Mouse (Mus musculus) myocyte (in vitro differentiated cells): ENCODE measurements at regions not wholly inside any gene's neighbourhood (a gene's known extent, or its start where the extent isn't known, plus 50 kb on each side); places are given as distances from the start of the nearest gene placed in this dataset.

Source experiments
- H3K27me3 ChIP-seq: one replicate; pipeline ENCODE4 v1.6.1; 2011; ENCODE audit not compliant: control insufficient read depth, insufficient read depth, insufficient read length
- H3K36me3 ChIP-seq: one replicate; pipeline ENCODE4 v1.6.1; 2011; ENCODE audit not compliant: control insufficient read depth, insufficient read depth
- H3K4me2 ChIP-seq: one replicate; pipeline ENCODE4 v1.6.1; 2011; ENCODE audit warnings: low read depth, control low read depth
- H3K4me3 ChIP-seq: one replicate; pipeline ENCODE4 v1.5.1; 2011; ENCODE audit warnings: mild to moderate bottlenecking, control low read depth, moderate library complexity
- H3K79me2 ChIP-seq: one replicate; pipeline ENCODE4 v1.6.1; 2011; ENCODE audit not compliant: control insufficient read depth, insufficient read depth
- H3ac ChIP-seq: one replicate; pipeline ENCODE4 v1.6.1; 2011; ENCODE audit not compliant: control insufficient read depth, insufficient read length
- CEBPB ChIP-seq: IDR thresholded peaks from 2 replicates; pipeline ENCODE4 v1.6.1; 2011; ENCODE audit warnings: mild to moderate bottlenecking, moderate library complexity; ENCODE audit not compliant: poor library complexity, insufficient read depth, severe bottlenecking
- E2F4 ChIP-seq: IDR thresholded peaks from one replicate; pipeline ENCODE4 v1.6.1; 2011; ENCODE audit warnings: mild to moderate bottlenecking, control low read depth, moderate library complexity; ENCODE audit not compliant: insufficient read depth
- MAX ChIP-seq: IDR thresholded peaks from one replicate; pipeline ENCODE4 v1.6.1; 2011; ENCODE audit warnings: low read depth, mild to moderate bottlenecking, control low read depth
- MYOD1 ChIP-seq, 3 experiments: IDR thresholded peaks; one replicate each; pipeline ENCODE4 v1.6.1; 2011; ENCODE audit warnings: control low read depth in 2 of 3, low read depth in 2 of 3, mild to moderate bottlenecking in 2 of 3, moderate library complexity in 1 of 3; ENCODE audit not compliant: insufficient read length in 2 of 3, control insufficient read depth in 1 of 3
- MYOG ChIP-seq, 3 experiments: IDR thresholded peaks; one replicate each; pipeline ENCODE4 v1.6.1; 2011; ENCODE audit warnings: control low read depth in 2 of 3, low read depth in 2 of 3, mild to moderate bottlenecking in 2 of 3; ENCODE audit not compliant: insufficient read length in 2 of 3, control insufficient read depth in 1 of 3, insufficient read depth in 1 of 3
- POLR2A ChIP-seq: IDR thresholded peaks from one replicate; pipeline ENCODE4 v1.6.1; 2011; ENCODE audit warnings: low read depth, mild to moderate bottlenecking, control low read depth, moderate library complexity; ENCODE audit not compliant: insufficient read length
- POLR2AphosphoS2 ChIP-seq: IDR thresholded peaks from one replicate; pipeline ENCODE4 v1.6.1; 2011; ENCODE audit warnings: low read depth, control low read depth; ENCODE audit not compliant: insufficient read length
- REST ChIP-seq: IDR thresholded peaks from one replicate; pipeline ENCODE4 v1.6.1; 2011; ENCODE audit warnings: mild to moderate bottlenecking, control low read depth, moderate library complexity; ENCODE audit not compliant: insufficient read depth, insufficient read length
- SRF ChIP-seq: IDR thresholded peaks from one replicate; pipeline ENCODE4 v1.6.1; 2011; ENCODE audit warnings: low read depth; ENCODE audit not compliant: control insufficient read depth, insufficient read length
- TCF12 ChIP-seq: IDR thresholded peaks from one replicate; pipeline ENCODE4 v1.6.1; 2011; ENCODE audit warnings: mild to moderate bottlenecking, control low read depth; ENCODE audit not compliant: poor library complexity, insufficient read depth, severe bottlenecking
- TCF3 ChIP-seq: IDR thresholded peaks from one replicate; pipeline ENCODE4 v1.6.1; 2011; ENCODE audit warnings: low read depth, control low read depth; ENCODE audit not compliant: insufficient read length
- USF1 ChIP-seq: IDR thresholded peaks from one replicate; pipeline ENCODE4 v1.6.1; 2011; ENCODE audit warnings: low read depth, mild to moderate bottlenecking, control low read depth, moderate library complexity

GRCm38 (mm10) chr4:75334496-75334895 lies 56.4 kb upstream of the Dmac1 start:
- no peak overlapping the region for H3ac ChIP-seq
- TF ChIP-seq MAX (no peak), POLR2AphosphoS2 (no peak), TCF12 (no peak), MYOD1 (IDR thresholded peaks at IDR 0.05; ENCODE audit: control insufficient read depth in 1 of 3, insufficient read length in 2 of 3, low read depth in 2 of 3) (no peak), MYOG (IDR thresholded peaks at IDR 0.05; ENCODE audit: control insufficient read depth in 1 of 3, insufficient read depth in 1 of 3, insufficient read length in 2 of 3, low read depth in 2 of 3) (no peak), SRF (no peak), USF1 (no peak), REST (no peak), TCF3 (no peak), E2F4 (no peak), CEBPB (no peak), POLR2A (no peak)
- H3K4me3 ChIP-seq, result no peak overlapping the region
- no peaks in the 10 kb centered on the region for H3K79me2 ChIP-seq
- H3K36me3 ChIP-seq, result no peaks in the 10 kb centered on the region
- H3K27me3 ChIP-seq, result no peaks in the 10 kb centered on the region
- H3K4me2 ChIP-seq, result no peak overlapping the region

- Histone ChIP-seq H3K4me3 (no peak overlapping the region), H3K36me3 (no peaks in the 10 kb centered on the region), H3K27me3 (no peaks in the 10 kb centered on the region), H3K4me2 (no peak overlapping the region), H3K79me2 (no peaks in the 10 kb centered on the region), H3ac (no peak overlapping the region)
- no peak for TF ChIP-seq CEBPB
- no peak for TF ChIP-seq MAX
- no peak for TF ChIP-seq E2F4
- TF ChIP-seq SRF, result no peak
- TF ChIP-seq MYOD1 (IDR thresholded peaks at IDR 0.05; ENCODE audit: control insufficient read depth in 1 of 3, insufficient read length in 2 of 3, low read depth in 2 of 3), result no peak
- no peak for TF ChIP-seq MYOG (IDR thresholded peaks at IDR 0.05; ENCODE audit: control insufficient read depth in 1 of 3, insufficient read depth in 1 of 3, insufficient read length in 2 of 3, low read depth in 2 of 3)
- TF ChIP-seq POLR2AphosphoS2, result no peak
- TF ChIP-seq POLR2A, result no peak
- no peak for TF ChIP-seq TCF3
- no peak for TF ChIP-seq TCF12
- no peak for TF ChIP-seq REST
These were observed 54.7 kb upstream of the Dmac1 start for GRCm38 (mm10) chr4:75332791-75333190.

GRCm38 (mm10) chr4:75329511-75330171 lies 51.5 kb upstream of the Dmac1 start:
- no peak for TF ChIP-seq CEBPB
- TF ChIP-seq REST, result no peak
- TF ChIP-seq POLR2AphosphoS2, result no peak
- TF ChIP-seq E2F4, result no peak
- TF ChIP-seq TCF12, result no peak
- TF ChIP-seq USF1, result no peak
- TF ChIP-seq SRF, result no peak
- no peak for TF ChIP-seq MYOG (IDR thresholded peaks at IDR 0.05; ENCODE audit: control insufficient read depth in 1 of 3, insufficient read depth in 1 of 3, insufficient read length in 2 of 3, low read depth in 2 of 3)
- TF ChIP-seq POLR2A, result no peak
- TF ChIP-seq TCF3, result no peak
- no peak for TF ChIP-seq MAX

More at GRCm38 (mm10) chr4:75329511-75330171, 51.5 kb upstream of the Dmac1 start:
- Histone ChIP-seq H3K79me2 (no peaks in the 10 kb centered on the region), H3K4me2 (no peak overlapping the region), H3ac (no peak overlapping the region), H3K27me3 (no peaks in the 10 kb centered on the region), H3K36me3 (no peaks in the 10 kb centered on the region), H3K4me3 (no peak overlapping the region)
